Mouse (Mus musculus) erythroid progenitor cell, adult 5-6 weeks (primary cell): ENCODE data around the gene 4930548H24Rik. TPM values are rescaled to one million over a fixed set of nuclear protein-coding genes. Genes with fewer than 3 reads are reported as not detected.

Experiments used
- ATAC-seq: replicated peaks from 2 replicates; pipeline ENCODE4 v1.8.0; 2016; ENCODE audit warnings: moderate number of reproducible peaks, mild to moderate bottlenecking, moderate TSS enrichment, inconsistent platforms; ENCODE audit not compliant: poor library complexity, low FRiP score, severe bottlenecking
- total RNA-seq, 2 experiments: library from RNA; stranded (forward) in 1 of 2; stranded (reverse) in 1 of 2; fragments of 150-400 nt in 1 of 2; fragments of 186-747, 209-891 nt in 1 of 2; gene quantifications; 2 replicates each; pipeline versions ENCODE4 v1.2.3 to v1.2.4; 2015 to 2017; ENCODE audit warnings: low replicate concordance in 2 of 2

Gene 4930548H24Rik
- total RNA-seq, 2 experiments from 2014 or later = not detected

- no peak for ATAC-seq
Measured at GRCm38 (mm10) chr5:31528560-31528959, 43.0 kb downstream of the 4930548H24Rik start.

GRCm38 (mm10) chr5:31535228-31535627 is 49.7 kb downstream of the 4930548H24Rik start:
- no peak for ATAC-seq

Other genes with a start within 250 kb of the 4930548H24Rik start
- gene Nrbp1, start 244.9 kb upstream of the 4930548H24Rik start, total RNA-seq (2015; ENCODE audit: low replicate concordance) = 22.2 and 45.4 TPM in 2 replicates
- gene Nrbp1, start 244.9 kb upstream of the 4930548H24Rik start, total RNA-seq (2017; ENCODE audit: low replicate concordance) = 39.4 and 44.4 TPM in 2 replicates
- gene Gm9970, start 244.5 kb upstream of the 4930548H24Rik start, total RNA-seq (2015; ENCODE audit: low replicate concordance) = not detected in 2 replicates
- not detected in 2 replicates for gene Gm9970, start 244.5 kb upstream of the 4930548H24Rik start, total RNA-seq (2017; ENCODE audit: low replicate concordance)
- gene Krtcap3, start 234.0 kb upstream of the 4930548H24Rik start, total RNA-seq (2015; ENCODE audit: low replicate concordance) = not detected in 2 replicates
- not detected in 2 replicates for gene Krtcap3, start 234.0 kb upstream of the 4930548H24Rik start, total RNA-seq (2017; ENCODE audit: low replicate concordance)
- gene Ift172, start 194.6 kb upstream of the 4930548H24Rik start, total RNA-seq (2015; ENCODE audit: low replicate concordance) = 2.9 and 10.5 TPM in 2 replicates
- gene Ift172, start 194.6 kb upstream of the 4930548H24Rik start, total RNA-seq (2017; ENCODE audit: low replicate concordance) = 5.7 and 10.3 TPM in 2 replicates
- gene Fndc4, start 189.7 kb upstream of the 4930548H24Rik start, total RNA-seq (2015; ENCODE audit: low replicate concordance) = not detected in 2 replicates
- 0.08 TPM in 1 of 2 replicates, not detected in the other for gene Fndc4, start 189.7 kb upstream of the 4930548H24Rik start, total RNA-seq (2017; ENCODE audit: low replicate concordance)
- gene Gckr, start 188.3 kb upstream of the 4930548H24Rik start, total RNA-seq (2015; ENCODE audit: low replicate concordance) = not detected in 2 replicates
- not detected in 2 replicates for gene Gckr, start 188.3 kb upstream of the 4930548H24Rik start, total RNA-seq (2017; ENCODE audit: low replicate concordance)
- gene Zfp512, start 33.3 kb upstream of the 4930548H24Rik start, total RNA-seq (2015; ENCODE audit: low replicate concordance) = 4.7 and 12.6 TPM in 2 replicates
- 14.2 and 33.2 TPM in 2 replicates for gene Zfp512, start 33.3 kb upstream of the 4930548H24Rik start, total RNA-seq (2017; ENCODE audit: low replicate concordance)
- gene Gpn1, start 9.0 kb downstream of the 4930548H24Rik start, total RNA-seq (2015; ENCODE audit: low replicate concordance) = 1.3 and 6.1 TPM in 2 replicates
- gene Gpn1, start 9.0 kb downstream of the 4930548H24Rik start, total RNA-seq (2017; ENCODE audit: low replicate concordance) = 1.4 TPM in 1 of 2 replicates, not detected in the other
- gene Slc4a1ap, start 41.3 kb downstream of the 4930548H24Rik start, total RNA-seq (2015; ENCODE audit: low replicate concordance) = 17.3 and 39.8 TPM in 2 replicates
- gene Slc4a1ap, start 41.3 kb downstream of the 4930548H24Rik start, total RNA-seq (2017; ENCODE audit: low replicate concordance) = 29.6 and 41.9 TPM in 2 replicates
- gene Supt7l, start 42.1 kb downstream of the 4930548H24Rik start, total RNA-seq (2015; ENCODE audit: low replicate concordance) = 12.6 TPM in 2 replicates
- 5.9 and 14.6 TPM in 2 replicates for gene Supt7l, start 42.1 kb downstream of the 4930548H24Rik start, total RNA-seq (2017; ENCODE audit: low replicate concordance)
- 109 and 117 TPM in 2 replicates for gene Mrpl33, start 111.2 kb downstream of the 4930548H24Rik start, total RNA-seq (2015; ENCODE audit: low replicate concordance)
- 34.1 and 76.0 TPM in 2 replicates for gene Mrpl33, start 111.2 kb downstream of the 4930548H24Rik start, total RNA-seq (2017; ENCODE audit: low replicate concordance)
- gene Rbks, start 211.9 kb downstream of the 4930548H24Rik start, total RNA-seq (2015; ENCODE audit: low replicate concordance) = 18.0 and 27.7 TPM in 2 replicates
- 7.6 and 17.1 TPM in 2 replicates for gene Rbks, start 211.9 kb downstream of the 4930548H24Rik start, total RNA-seq (2017; ENCODE audit: low replicate concordance)
- 35.0 and 46.9 TPM in 2 replicates for gene Babam2, start 211.9 kb downstream of the 4930548H24Rik start, total RNA-seq (2015; ENCODE audit: low replicate concordance)
- gene Babam2, start 211.9 kb downstream of the 4930548H24Rik start, total RNA-seq (2017; ENCODE audit: low replicate concordance) = 31.0 and 42.6 TPM in 2 replicates